Mouse (Mus musculus) erythroblast, embryonic 14.5 days (primary cell): ENCODE measurements around the gene Znrf4. TPM values are rescaled to one million over a fixed set of nuclear protein-coding genes. Genes with fewer than 3 reads are reported as not detected.

Source experiments
- H3K27me3 ChIP-seq: 2 replicates; pipeline ENCODE4 v1.6.1; 2012; ENCODE audit warnings: inconsistent platforms; ENCODE audit not compliant: control insufficient read depth
- H3K36me3 ChIP-seq: 2 replicates; pipeline ENCODE4 v1.6.1; 2012; ENCODE audit warnings: mild to moderate bottlenecking, inconsistent platforms; ENCODE audit not compliant: control insufficient read depth
- H3K4me1 ChIP-seq: 2 replicates; pipeline ENCODE4 v1.6.1; 2012; ENCODE audit warnings: inconsistent platforms; ENCODE audit not compliant: control insufficient read depth
- H3K4me3 ChIP-seq: replicated peaks from 2 replicates; pipeline ENCODE3; 2012; ENCODE audit warnings: moderate library complexity, mild to moderate bottlenecking, inconsistent platforms
- H3K9me3 ChIP-seq: 2 replicates; pipeline ENCODE4 v1.6.1; 2012; ENCODE audit warnings: low read length, inconsistent platforms, mixed read lengths; ENCODE audit not compliant: control insufficient read depth
- GATA1 ChIP-seq: IDR thresholded peaks from 2 replicates; pipeline ENCODE4 v1.6.1; 2012; ENCODE audit warnings: low read length, inconsistent platforms, mixed read lengths
- TAL1 ChIP-seq: IDR thresholded peaks from 3 replicates; pipeline ENCODE4 v1.6.1; 2012; ENCODE audit warnings: low read length, inconsistent platforms, mixed read lengths
- polyA plus RNA-seq: library from polyadenylated mRNA; stranded (reverse); fragments of >175 nt; gene quantifications from 2 replicates; pipeline ENCODE4 v1.2.3, GENCODE M21; 2012

Gene Znrf4
- polyA plus RNA-seq, 1 experiment, result not detected

DNA sequence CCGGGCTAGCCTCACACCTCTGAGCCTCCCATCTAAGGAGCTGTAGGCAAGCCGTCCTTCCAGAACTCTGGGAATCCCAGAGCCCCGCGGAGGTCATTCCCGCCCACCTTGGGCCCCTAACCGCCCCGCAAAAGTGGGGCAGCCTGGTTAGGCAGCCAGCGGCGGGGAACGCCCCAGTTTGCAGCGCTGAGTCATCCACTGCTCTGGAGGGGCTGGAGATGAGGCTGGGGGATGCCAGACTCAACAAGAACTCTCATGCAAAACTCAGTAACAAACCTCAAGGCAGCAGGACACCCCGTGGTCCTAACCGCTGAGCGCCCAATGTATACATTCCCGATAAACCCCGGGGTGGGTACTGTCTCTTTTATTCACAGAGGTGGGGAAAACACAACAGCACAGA is 40.1 kb downstream of the Znrf4 start:
- TF ChIP-seq TAL1, result no peak
- no peak for TF ChIP-seq GATA1
- Histone ChIP-seq H3K4me3 (no peak overlapping the region), H3K4me1 (peaks cover 35% of the 10 kb centered on the region), H3K9me3 (peaks cover 30% of the 10 kb centered on the region), H3K27me3 (peaks cover 93% of the 10 kb centered on the region), H3K36me3 (no peaks in the 10 kb centered on the region)

GRCm38 (mm10) chr17:56471136-56471535 is 41.1 kb downstream of the Znrf4 start:
- Histone ChIP-seq H3K27me3 (peaks cover 83% of the 10 kb centered on the region), H3K4me1 (peaks cover 31% of the 10 kb centered on the region)

GRCm38 (mm10) chr17:56470571-56470970 is 41.7 kb downstream of the Znrf4 start:
- Histone ChIP-seq H3K4me3 (no peak overlapping the region), H3K27me3 (peaks cover 77% of the 10 kb centered on the region), H3K4me1 (peaks cover 27% of the 10 kb centered on the region), H3K9me3 (peaks cover 19% of the 10 kb centered on the region; the same call in 1 of the 2 replicates), H3K36me3 (no peaks in the 10 kb centered on the region)
- TF ChIP-seq TAL1 (no peak), GATA1 (no peak)

More at GRCm38 (mm10) chr17:56471136-56471535, 41.1 kb downstream of the Znrf4 start:
- no peak overlapping the region for H3K4me3 ChIP-seq
- peaks cover 22% of the 10 kb centered on the region; the same call in 1 of the 2 replicates for H3K9me3 ChIP-seq
- H3K36me3 ChIP-seq, result no peaks in the 10 kb centered on the region
- no peak for TF ChIP-seq TAL1
- no peak for TF ChIP-seq GATA1

GRCm38 (mm10) chr17:56470001-56470436 is 42.2 kb downstream of the Znrf4 start:
- TF ChIP-seq TAL1 (no peak), GATA1 (no peak)
- Histone ChIP-seq H3K4me3 (peak overlapping the region; percentile 14), H3K9me3 (peaks cover 18% of the 10 kb centered on the region; the same call in 1 of the 2 replicates), H3K4me1 (peaks cover 23% of the 10 kb centered on the region), H3K36me3 (no peaks in the 10 kb centered on the region), H3K27me3 (peaks cover 72% of the 10 kb centered on the region)

GRCm38 (mm10) chr17:56469275-56469674 is 43.0 kb downstream of the Znrf4 start:
- Histone ChIP-seq H3K4me1 (peaks cover 15% of the 10 kb centered on the region), H3K4me3 (no peak overlapping the region), H3K36me3 (no peaks in the 10 kb centered on the region), H3K9me3 (peaks cover 16% of the 10 kb centered on the region; the same call in 1 of the 2 replicates), H3K27me3 (peaks cover 66% of the 10 kb centered on the region)
- TF ChIP-seq TAL1 (no peak), GATA1 (no peak)

DNA sequence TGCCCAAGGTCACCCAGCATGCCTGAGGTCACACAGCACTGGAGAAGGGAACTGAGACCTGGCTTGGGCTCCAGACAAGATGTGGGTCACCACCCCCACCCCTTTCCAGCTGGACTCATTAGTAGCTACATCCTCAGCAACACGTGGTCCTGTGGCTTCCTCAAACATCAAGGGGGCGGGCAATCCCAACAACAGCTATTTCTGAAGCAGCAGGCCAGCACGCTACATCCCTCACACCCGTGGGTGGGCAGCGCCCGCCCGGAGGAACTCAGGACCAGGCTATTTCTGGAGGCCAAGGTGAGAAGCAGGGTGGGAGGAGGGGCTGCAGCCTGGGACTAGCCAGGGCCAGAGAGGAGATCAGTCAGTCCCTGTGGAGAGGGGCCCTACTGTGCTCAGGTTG is 43.4 kb downstream of the Znrf4 start:
- Histone ChIP-seq H3K4me1 (peaks cover 11% of the 10 kb centered on the region), H3K27me3 (peaks cover 62% of the 10 kb centered on the region), H3K36me3 (no peaks in the 10 kb centered on the region), H3K4me3 (no peak overlapping the region), H3K9me3 (peaks cover 13% of the 10 kb centered on the region; the same call in 1 of the 2 replicates)
- no peak for TF ChIP-seq TAL1
- no peak for TF ChIP-seq GATA1

GRCm38 (mm10) chr17:56468380-56468779 is 43.9 kb downstream of the Znrf4 start:
- Histone ChIP-seq H3K4me3 (no peak overlapping the region), H3K9me3 (peaks cover 9% of the 10 kb centered on the region; the same call in 1 of the 2 replicates), H3K36me3 (no peaks in the 10 kb centered on the region), H3K4me1 (peaks cover 9% of the 10 kb centered on the region), H3K27me3 (peaks cover 57% of the 10 kb centered on the region)
- no peak for TF ChIP-seq TAL1
- no peak for TF ChIP-seq GATA1

- TF ChIP-seq TAL1 (no peak), GATA1 (no peak)
- Histone ChIP-seq H3K36me3 (no peaks in the 10 kb centered on the region), H3K27me3 (peaks cover 54% of the 10 kb centered on the region), H3K9me3 (peaks cover 9% of the 10 kb centered on the region; the same call in 1 of the 2 replicates), H3K4me3 (no peak overlapping the region), H3K4me1 (peaks cover 11% of the 10 kb centered on the region)
These were observed 44.8 kb downstream of the Znrf4 start for GRCm38 (mm10) chr17:56467456-56467884.

- Histone ChIP-seq H3K4me3 (no peak overlapping the region), H3K36me3 (no peaks in the 10 kb centered on the region), H3K27me3 (peaks cover 50% of the 10 kb centered on the region), H3K9me3 (peaks cover 9% of the 10 kb centered on the region; the same call in 1 of the 2 replicates), H3K4me1 (peaks cover 14% of the 10 kb centered on the region)
- TF ChIP-seq GATA1 (no peak), TAL1 (no peak)
These were observed 45.5 kb downstream of the Znrf4 start for GRCm38 (mm10) chr17:56466747-56467146.

DNA sequence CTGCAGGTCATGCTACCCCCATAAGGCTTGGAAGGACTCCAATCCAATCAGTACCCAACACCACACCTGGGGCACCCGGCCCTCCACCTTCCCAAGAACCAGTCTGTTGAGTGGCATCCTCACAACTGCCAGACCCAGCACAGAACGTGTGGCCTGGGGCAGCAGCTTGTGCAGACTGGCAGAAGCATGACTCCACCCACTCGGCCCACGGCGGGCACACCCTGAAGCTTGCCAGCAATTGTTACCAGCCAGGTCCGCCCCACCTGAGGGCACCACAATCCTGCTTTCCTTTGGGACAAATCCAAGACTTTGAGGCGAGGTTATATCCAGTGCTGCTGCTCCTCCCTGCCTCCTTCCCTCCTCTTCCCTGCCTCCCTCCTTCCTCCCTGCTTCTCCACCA is 47.4 kb downstream of the Znrf4 start:
- TF ChIP-seq GATA1, result no peak
- TF ChIP-seq TAL1, result no peak
- H3K27me3 ChIP-seq, result peaks cover 42% of the 10 kb centered on the region
- no peak overlapping the region for H3K4me3 ChIP-seq
- H3K4me1 ChIP-seq, result peaks cover 22% of the 10 kb centered on the region
- H3K9me3 ChIP-seq, result peaks cover 9% of the 10 kb centered on the region; the same call in 1 of the 2 replicates
- no peaks in the 10 kb centered on the region for H3K36me3 ChIP-seq
